Mouse (Mus musculus): ENCODE results near the gene C77080. TPM values are rescaled to one million over a fixed set of nuclear protein-coding genes. Genes with fewer than 3 reads are reported as not detected.

The C77080 gene
- total and polyA plus RNA-seq, 2 experiments from 2014 or later, result 0.78 to 7.8 TPM

- Histone ChIP-seq H3K36me3 (replicated peaks; ENCODE audit: control insufficient read depth, insufficient read depth, low read length) (no peaks in the 10 kb centered on the region; the same call in 1 of the 2 replicates), H3K9me3 (replicated peaks; ENCODE audit: control insufficient read depth, low read length) (no peaks in the 10 kb centered on the region), H3K4me2 (ENCODE audit: low read depth, low read length) (peak overlapping the region; percentile 86), H3K4me3 (ENCODE audit: low read depth, low read length) (peak overlapping the region; percentile 98), H3K27me3 (ENCODE audit: control insufficient read depth, insufficient read depth, low read length) (no peaks in the 10 kb centered on the region), H3K4me1 (ENCODE audit: control insufficient read depth, insufficient read depth) (peaks cover 17% of the 10 kb centered on the region), H3K27ac (ENCODE audit: low read depth) (peak overlapping the region; percentile 90), H3K9ac (replicated peaks; ENCODE audit: low read depth, low read length) (peak overlapping the region; percentile 91)
- ATAC-seq (ENCODE audit: insufficient read depth, low read depth) (peak; percentile 46), DNase-seq (ENCODE audit: low spot score) (peak; percentile 14)
- TF ChIP-seq EP300 (IDR thresholded peaks at IDR 0.05; ENCODE audit: low read depth) (no peak), CTCF (IDR thresholded peaks at IDR 0.05; ENCODE audit: low read depth) (no peak)
- 1% methylated on average over 45 of the region's 74 CpGs for WGBS
Observed at GRCm38 (mm10) chr4:129188803-129189541, 72.2 kb downstream of the C77080 start.

GRCm38 (mm10) chr4:129188041-129188659 lies 73.1 kb downstream of the C77080 start:
- Histone ChIP-seq H3K36me3 (replicated peaks; ENCODE audit: control insufficient read depth, insufficient read depth, low read length) (no peaks in the 10 kb centered on the region; the same call in 1 of the 2 replicates), H3K4me2 (ENCODE audit: low read depth, low read length) (peak overlapping the region; percentile 86), H3K4me1 (ENCODE audit: control insufficient read depth, insufficient read depth) (peaks cover 17% of the 10 kb centered on the region), H3K27me3 (ENCODE audit: control insufficient read depth, insufficient read depth, low read length) (no peaks in the 10 kb centered on the region), H3K4me3 (ENCODE audit: low read depth, low read length) (peak overlapping the region; percentile 98), H3K9me3 (replicated peaks; ENCODE audit: control insufficient read depth, low read length) (no peaks in the 10 kb centered on the region), H3K9ac (replicated peaks; ENCODE audit: low read depth, low read length) (peak overlapping the region; percentile 91), H3K27ac (ENCODE audit: low read depth) (no peak overlapping the region)
- no peak for TF ChIP-seq EP300 (IDR thresholded peaks at IDR 0.05; ENCODE audit: low read depth)
- no peak for TF ChIP-seq CTCF (IDR thresholded peaks at IDR 0.05; ENCODE audit: low read depth)
- no peak for DNase-seq (ENCODE audit: low spot score)
- 45% methylated on average over 5 of the region's 5 CpGs for WGBS
- ATAC-seq (ENCODE audit: insufficient read depth, low read depth), result no peak

GRCm38 (mm10) chr4:129179560-129179959 lies 81.6 kb downstream of the C77080 start:
- Histone ChIP-seq H3K36me3 (replicated peaks; ENCODE audit: control insufficient read depth, insufficient read depth, low read length) (peaks cover 49% of the 10 kb centered on the region), H3K4me1 (ENCODE audit: control insufficient read depth, insufficient read depth) (no peaks in the 10 kb centered on the region), H3K9me3 (replicated peaks; ENCODE audit: control insufficient read depth, low read length) (no peaks in the 10 kb centered on the region), H3K27me3 (ENCODE audit: control insufficient read depth, insufficient read depth, low read length) (no peaks in the 10 kb centered on the region), H3K9ac (replicated peaks; ENCODE audit: low read depth, low read length) (no peak overlapping the region), H3K4me2 (ENCODE audit: low read depth, low read length) (no peak overlapping the region), H3K4me3 (ENCODE audit: low read depth, low read length) (no peak overlapping the region), H3K27ac (ENCODE audit: low read depth) (no peak overlapping the region)
- peak; percentile 50 for TF ChIP-seq CTCF (IDR thresholded peaks at IDR 0.05; ENCODE audit: low read depth)
- TF ChIP-seq EP300 (IDR thresholded peaks at IDR 0.05; ENCODE audit: low read depth), result no peak
- ATAC-seq (ENCODE audit: insufficient read depth, low read depth), result no peak
- DNase-seq (ENCODE audit: low spot score), result no peak
- WGBS, result 48% methylated on average over 1 of the region's 1 CpGs

DNA sequence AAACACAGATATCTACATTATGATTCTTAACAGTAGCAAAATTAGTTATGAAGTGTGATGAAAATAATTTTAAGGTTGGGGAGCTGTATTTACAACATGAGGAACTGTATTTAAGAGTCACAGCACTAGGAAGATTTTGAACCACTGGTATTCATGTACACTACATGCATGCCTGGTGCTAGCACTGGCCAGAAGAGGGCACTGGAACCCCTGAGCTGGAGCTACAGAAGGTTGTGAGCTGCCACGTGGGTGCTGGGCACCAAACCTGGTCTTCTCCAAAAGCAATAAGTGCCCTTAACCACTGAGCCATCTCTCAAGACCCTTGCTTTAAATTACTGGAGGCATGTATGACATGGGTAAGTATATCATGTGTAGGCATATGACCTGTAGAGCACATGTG lies 88.7 kb downstream of the C77080 start:
- peaks cover 62% of the 10 kb centered on the region for H3K36me3 ChIP-seq (replicated peaks; ENCODE audit: control insufficient read depth, insufficient read depth, low read length)
- no peak for ATAC-seq (ENCODE audit: insufficient read depth, low read depth)

More for the DNA sequence above, 88.7 kb downstream of the C77080 start:
- Histone ChIP-seq H3K4me3 (ENCODE audit: low read depth, low read length) (no peak overlapping the region), H3K4me1 (ENCODE audit: control insufficient read depth, insufficient read depth) (no peaks in the 10 kb centered on the region), H3K9ac (replicated peaks; ENCODE audit: low read depth, low read length) (no peak overlapping the region), H3K27me3 (ENCODE audit: control insufficient read depth, insufficient read depth, low read length) (no peaks in the 10 kb centered on the region), H3K9me3 (replicated peaks; ENCODE audit: control insufficient read depth, low read length) (no peaks in the 10 kb centered on the region), H3K27ac (ENCODE audit: low read depth) (no peak overlapping the region), H3K4me2 (ENCODE audit: low read depth, low read length) (no peak overlapping the region)
- no peak for TF ChIP-seq EP300 (IDR thresholded peaks at IDR 0.05; ENCODE audit: low read depth)
- no peak for TF ChIP-seq CTCF (IDR thresholded peaks at IDR 0.05; ENCODE audit: low read depth)
- 57% methylated on average over 1 of the region's 1 CpGs for WGBS
- no peak for DNase-seq (ENCODE audit: low spot score)

Small RNA genes lying within 50 kb of the gene (microRNA-seq; reads per million reads assigned to microRNA genes)
- gene Gm22994, result not detected

Other genes starting within 250 kb of the C77080 start
- gene Rnf19b, start 203.1 kb downstream of the C77080 start, total RNA-seq (2014; rRNA removed; ENCODE audit: low replicate concordance), result 25.6 and 46.0 TPM in 2 replicates
- 5.8 and 7.2 TPM in 2 replicates for gene Rnf19b, start 203.1 kb downstream of the C77080 start, polyA plus RNA-seq (2015; fragmentation: Nextera tagmentation; extraction: Ambion mirVana)
- 1.1 TPM in 1 of 2 replicates, not detected in the other for gene Tmem54, start 155.9 kb downstream of the C77080 start, total RNA-seq (2014; rRNA removed; ENCODE audit: low replicate concordance)
- gene Tmem54, start 155.9 kb downstream of the C77080 start, polyA plus RNA-seq (2015; fragmentation: Nextera tagmentation; extraction: Ambion mirVana), result not detected in 2 replicates
- not detected in 2 replicates for gene Hpca, start 139.4 kb downstream of the C77080 start, total RNA-seq (2014; rRNA removed; ENCODE audit: low replicate concordance)
- gene Hpca, start 139.4 kb downstream of the C77080 start, polyA plus RNA-seq (2015; fragmentation: Nextera tagmentation; extraction: Ambion mirVana), result 0.16 and 0.25 TPM in 2 replicates
- gene Fndc5, start 124.4 kb downstream of the C77080 start, total RNA-seq (2014; rRNA removed; ENCODE audit: low replicate concordance), result 41.7 and 71.1 TPM in 2 replicates
- 50.7 and 51.3 TPM in 2 replicates for gene Fndc5, start 124.4 kb downstream of the C77080 start, polyA plus RNA-seq (2015; fragmentation: Nextera tagmentation; extraction: Ambion mirVana)
- 16.0 and 24.5 TPM in 2 replicates for gene S100pbp, start 71.7 kb downstream of the C77080 start, total RNA-seq (2014; rRNA removed; ENCODE audit: low replicate concordance)
- gene S100pbp, start 71.7 kb downstream of the C77080 start, polyA plus RNA-seq (2015; fragmentation: Nextera tagmentation; extraction: Ambion mirVana), result 5.9 and 6.9 TPM in 2 replicates
- 24.7 and 27.3 TPM in 2 replicates for gene Yars, start 71.6 kb downstream of the C77080 start, total RNA-seq (2014; rRNA removed; ENCODE audit: low replicate concordance)
- gene Yars, start 71.6 kb downstream of the C77080 start, polyA plus RNA-seq (2015; fragmentation: Nextera tagmentation; extraction: Ambion mirVana), result 30.8 and 31.5 TPM in 2 replicates
- 1.4 and 1.9 TPM in 2 replicates for gene Sync, start 26.2 kb upstream of the C77080 start, total RNA-seq (2014; rRNA removed; ENCODE audit: low replicate concordance)
- 3.4 and 3.8 TPM in 2 replicates for gene Sync, start 26.2 kb upstream of the C77080 start, polyA plus RNA-seq (2015; fragmentation: Nextera tagmentation; extraction: Ambion mirVana)
- gene Rbbp4, start 74.0 kb upstream of the C77080 start, total RNA-seq (2014; rRNA removed; ENCODE audit: low replicate concordance), result 97.3 and 101 TPM in 2 replicates
- 221 and 222 TPM in 2 replicates for gene Rbbp4, start 74.0 kb upstream of the C77080 start, polyA plus RNA-seq (2015; fragmentation: Nextera tagmentation; extraction: Ambion mirVana)
- 13.5 and 20.8 TPM in 2 replicates for gene Zbtb8os, start 74.3 kb upstream of the C77080 start, total RNA-seq (2014; rRNA removed; ENCODE audit: low replicate concordance)
- gene Zbtb8os, start 74.3 kb upstream of the C77080 start, polyA plus RNA-seq (2015; fragmentation: Nextera tagmentation; extraction: Ambion mirVana), result 32.2 and 33.7 TPM in 2 replicates
- 14.0 and 15.4 TPM in 2 replicates for gene Zbtb8a, start 116.7 kb upstream of the C77080 start, total RNA-seq (2014; rRNA removed; ENCODE audit: low replicate concordance)
- gene Zbtb8a, start 116.7 kb upstream of the C77080 start, polyA plus RNA-seq (2015; fragmentation: Nextera tagmentation; extraction: Ambion mirVana), result 7.0 TPM in 2 replicates
- 1.9 and 3.6 TPM in 2 replicates for gene Zbtb8b, start 179.4 kb upstream of the C77080 start, total RNA-seq (2014; rRNA removed; ENCODE audit: low replicate concordance)
- gene Zbtb8b, start 179.4 kb upstream of the C77080 start, polyA plus RNA-seq (2015; fragmentation: Nextera tagmentation; extraction: Ambion mirVana), result 1.1 and 1.6 TPM in 2 replicates
- 46.3 and 58.4 TPM in 2 replicates for gene Bsdc1, start 200.2 kb upstream of the C77080 start, total RNA-seq (2014; rRNA removed; ENCODE audit: low replicate concordance)
- 18.7 and 20.1 TPM in 2 replicates for gene Bsdc1, start 200.2 kb upstream of the C77080 start, polyA plus RNA-seq (2015; fragmentation: Nextera tagmentation; extraction: Ambion mirVana)
- gene Tssk3, start 229.6 kb upstream of the C77080 start, total RNA-seq (2014; rRNA removed; ENCODE audit: low replicate concordance), result not detected in 2 replicates
- not detected in 2 replicates for gene Tssk3, start 229.6 kb upstream of the C77080 start, polyA plus RNA-seq (2015; fragmentation: Nextera tagmentation; extraction: Ambion mirVana)
- gene Fam229a, start 229.8 kb upstream of the C77080 start, total RNA-seq (2014; rRNA removed; ENCODE audit: low replicate concordance), result not detected in 2 replicates
- 0.22 and 0.52 TPM in 2 replicates for gene Fam229a, start 229.8 kb upstream of the C77080 start, polyA plus RNA-seq (2015; fragmentation: Nextera tagmentation; extraction: Ambion mirVana)